Mouse (Mus musculus): ENCODE data around the gene Vmn2r33. TPM values are rescaled to one million over a fixed set of nuclear protein-coding genes. Genes with fewer than 3 reads are reported as not detected.
"Not testable (repeated sequence)": the region's sequence is repeated elsewhere in the genome, so short reads cannot be mapped to it uniquely, and the experiment has no call there.

Vmn2r33 gene
- total RNA-seq (2021) = not detected
- long read RNA-seq = 0 reads

DNA sequence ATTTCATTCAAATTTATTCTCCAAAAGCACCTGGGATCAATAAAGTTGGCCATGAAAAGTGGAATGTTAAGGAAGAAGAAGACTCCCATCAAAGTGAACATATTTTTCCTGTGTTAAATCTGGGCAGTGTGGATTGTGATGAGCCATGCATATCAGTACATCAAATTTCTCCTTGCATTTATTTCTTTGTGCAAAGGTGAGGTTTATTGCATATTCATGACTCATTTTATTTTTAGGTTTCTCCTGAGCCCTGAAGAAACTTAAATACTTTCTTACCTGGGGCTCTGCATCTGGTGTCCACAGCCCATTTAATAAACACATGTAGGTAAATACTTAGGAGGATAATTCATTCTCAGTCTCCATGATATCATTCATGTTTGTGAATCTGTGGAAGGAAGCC lies at the start of gene Vmn2r33:
Gene Vmn2r33 (minus strand): TSS at position 101 of the 400 bp plus-strand sequence.
- not testable (repeated sequence) for DNase-seq (ENCODE audit: low spot score in 2 of 2)

Other genes with a start within 250 kb of the Vmn2r33 start
- under 1 TPM; 0.12 to 0.15 TPM for gene Vmn2r30, start 229.2 kb downstream of the Vmn2r33 start, total RNA-seq (2021)
- gene Gm45783, start 192.2 kb downstream of the Vmn2r33 start, total RNA-seq (2021) = not detected
- not detected for gene Vmn2r31, start 167.1 kb downstream of the Vmn2r33 start, total RNA-seq (2021)
- not detected for gene Vmn2r32, start 86.8 kb downstream of the Vmn2r33 start, total RNA-seq (2021)
- gene Vmn2r34, start 122.7 kb upstream of the Vmn2r33 start, total RNA-seq (2021) = not detected